Mouse (Mus musculus): ENCODE data around the gene Hist3h2ba. TPM values are rescaled to one million over a fixed set of nuclear protein-coding genes. Genes with fewer than 3 reads are reported as not detected.
A peak's percentile ranks its signal among the peaks of the same experiment; 100 is the strongest.

The Hist3h2ba gene
- total RNA-seq (2022), result 10 to 100 TPM; 71.4 to 92.2 (median 75.7) TPM

- DNase-seq (ENCODE audit: low spot score in 2 of 2), result peak; percentile 85 to 86
These were observed at the start of gene Hist3h2ba for GRCm38 (mm10) chr11:58948542-58949479. Gene Hist3h2ba, plus strand, starts transcription at chr11:58948920.

- DNase-seq (ENCODE audit: low spot score in 2 of 2), result no peak
These were observed 47.6 kb upstream of the Hist3h2ba start for GRCm38 (mm10) chr11:58901080-58901479.

- peak; percentile 92 to 96 for DNase-seq (ENCODE audit: low spot score in 2 of 2)
These were observed 45.0 kb upstream of the Hist3h2ba start, which contains the start of gene Zfp39 for GRCm38 (mm10) chr11:58903511-58904409. Gene Zfp39, minus strand, starts transcription at chr11:58904225.

- DNase-seq (ENCODE audit: low spot score in 2 of 2), result no peak
These were observed 44.4 kb upstream of the Hist3h2ba start for GRCm38 (mm10) chr11:58904410-58904718.

GRCm38 (mm10) chr11:58904838-58905237 lies 43.9 kb upstream of the Hist3h2ba start:
- no peak for DNase-seq (ENCODE audit: low spot score in 2 of 2)

- no peak for DNase-seq (ENCODE audit: low spot score in 2 of 2)
These were observed 34.9 kb upstream of the Hist3h2ba start for GRCm38 (mm10) chr11:58913776-58914175.

- DNase-seq (ENCODE audit: low spot score in 2 of 2), result no peak
These were observed 34.2 kb upstream of the Hist3h2ba start for GRCm38 (mm10) chr11:58914461-58915028.

GRCm38 (mm10) chr11:58916879-58917744 lies 31.6 kb upstream of the Hist3h2ba start:
- no peak for DNase-seq (ENCODE audit: low spot score in 2 of 2)

GRCm38 (mm10) chr11:58917745-58918366 lies 30.9 kb upstream of the Hist3h2ba start, which contains the start of gene Btnl10:
Gene Btnl10, plus strand, starts transcription at chr11:58917908.
- no peak for DNase-seq (ENCODE audit: low spot score in 2 of 2)

GRCm38 (mm10) chr11:58918759-58919158 lies 30.0 kb upstream of the Hist3h2ba start:
- no peak for DNase-seq (ENCODE audit: low spot score in 2 of 2)

GRCm38 (mm10) chr11:58922420-58922819 lies 26.3 kb upstream of the Hist3h2ba start:
- DNase-seq (ENCODE audit: low spot score in 2 of 2), result no peak

GRCm38 (mm10) chr11:58926651-58927050 lies 22.1 kb upstream of the Hist3h2ba start:
- no peak for DNase-seq (ENCODE audit: low spot score in 2 of 2)

- no peak for DNase-seq (ENCODE audit: low spot score in 2 of 2)
These were observed 21.7 kb upstream of the Hist3h2ba start for GRCm38 (mm10) chr11:58927053-58927452.

- DNase-seq (ENCODE audit: low spot score in 2 of 2), result peak in 1 of 2 experiments; percentile 34
These were observed 20.7 kb upstream of the Hist3h2ba start for GRCm38 (mm10) chr11:58927790-58928651.

GRCm38 (mm10) chr11:58929055-58929454 lies 19.7 kb upstream of the Hist3h2ba start:
- DNase-seq (ENCODE audit: low spot score in 2 of 2), result no peak

- no peak for DNase-seq (ENCODE audit: low spot score in 2 of 2)
These were observed 19.1 kb upstream of the Hist3h2ba start for GRCm38 (mm10) chr11:58929641-58930040.

GRCm38 (mm10) chr11:58930254-58930653 lies 18.5 kb upstream of the Hist3h2ba start:
- DNase-seq (ENCODE audit: low spot score in 2 of 2), result no peak

- DNase-seq (ENCODE audit: low spot score in 2 of 2), result no peak
These were observed 17.1 kb upstream of the Hist3h2ba start for GRCm38 (mm10) chr11:58931576-58931975.

- no peak for DNase-seq (ENCODE audit: low spot score in 2 of 2)
These were observed 10.8 kb upstream of the Hist3h2ba start for GRCm38 (mm10) chr11:58937909-58938308.
